Mouse (Mus musculus) heart, postnatal 0 days (tissue): ENCODE measurements at regions not wholly inside any gene's neighbourhood (a gene's known extent, or its start where the extent isn't known, plus 50 kb on each side); places are given as distances from the start of the nearest gene placed in this dataset.

Source experiments
- CTCF ChIP-seq: IDR thresholded peaks from 2 replicates; pipeline ENCODE4 v1.5.1; 2016; ENCODE audit warnings: antibody characterized with exemption, control low read depth, low read depth
- EP300 ChIP-seq: IDR thresholded peaks from 2 replicates; pipeline ENCODE4 v1.6.1; 2016; ENCODE audit warnings: antibody characterized with exemption, low read depth

- TF ChIP-seq CTCF (no peak), EP300 (no peak)
Measured at GRCm38 (mm10) chr6:50032894-50033595, 77.0 kb upstream of the Mpp6 start.
